Mouse (Mus musculus): ENCODE data around the gene Gpr1.

DNA sequence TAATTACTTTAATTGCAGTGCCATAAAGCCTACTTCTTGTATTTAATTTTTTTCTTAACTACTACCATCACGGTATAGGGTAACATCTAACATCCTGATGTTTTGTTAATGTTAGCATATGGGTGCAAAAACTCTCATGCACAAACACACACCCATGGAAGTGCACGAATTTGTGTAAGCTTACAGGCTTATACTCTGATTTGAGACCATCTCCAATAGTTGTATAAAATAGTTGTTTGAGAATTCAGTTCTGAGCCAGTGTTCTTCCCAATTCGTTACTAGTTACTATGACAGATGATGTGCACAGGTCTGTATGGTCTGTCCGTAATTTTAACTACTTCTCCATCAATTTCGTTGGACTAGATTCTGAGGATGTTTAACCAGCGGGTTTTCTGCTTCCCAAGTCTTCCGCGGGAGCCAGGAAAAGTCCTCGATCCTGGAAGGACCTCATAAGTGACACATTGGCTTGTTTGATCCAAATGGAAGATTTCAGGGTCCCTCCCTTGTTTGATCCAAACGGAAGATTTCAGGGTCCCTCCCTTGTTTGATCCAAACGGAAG lies 45.0 kb upstream of the Gpr1 start:
- no peak for TF ChIP-seq CTCF (conservative IDR thresholded peaks at IDR 0.05; ENCODE audit: low read length)
- no peak for TF ChIP-seq NANOG (IDR thresholded peaks at IDR 0.05; ENCODE audit: borderline replicate concordance, low read length)
- TF ChIP-seq POU5F1 (IDR thresholded peaks at IDR 0.05; ENCODE audit: borderline replicate concordance, low read length) = no peak

Measured in E14TG2a.4 (cell line).